Mouse (Mus musculus): ENCODE results near the gene Dynlt1b. TPM values are rescaled to one million over a fixed set of nuclear protein-coding genes. Genes with fewer than 3 reads are reported as not detected.
"Not testable (repeated sequence)": the region's sequence is repeated elsewhere in the genome, so short reads cannot be mapped to it uniquely, and the experiment has no call there.

Gene Dynlt1b
- total and polyA plus RNA-seq, 3 experiments: 162 to 263 TPM; not detected in 1

DNA sequence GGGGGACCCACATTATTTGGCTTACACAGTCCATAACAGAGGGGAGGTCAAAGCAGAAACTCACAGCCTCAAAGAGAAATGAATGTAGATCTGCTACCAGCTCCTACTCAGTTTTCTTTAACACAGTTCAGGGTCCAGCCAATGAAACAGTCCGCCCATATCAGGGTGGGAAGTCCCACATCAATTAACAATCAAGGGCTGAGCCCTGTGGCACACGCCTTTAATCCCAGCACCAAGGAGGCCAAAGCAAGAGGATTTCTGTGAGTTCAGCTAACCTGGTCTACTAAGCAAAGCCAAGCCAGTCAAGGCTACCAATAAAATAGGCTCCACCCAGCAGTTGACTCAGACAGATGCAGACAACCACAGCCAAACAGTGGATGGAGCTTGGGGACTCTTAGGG is 7.5 kb upstream of the Dynlt1b start:
- H3K27ac ChIP-seq (ENCODE audit: control insufficient read depth, low read depth, low read length); H3K4me3 ChIP-seq (ENCODE audit: control insufficient read depth in 1 of 2, insufficient read depth in 1 of 2, low read depth in 2 of 2, low read length in 2 of 2): not testable (repeated sequence)

DNA sequence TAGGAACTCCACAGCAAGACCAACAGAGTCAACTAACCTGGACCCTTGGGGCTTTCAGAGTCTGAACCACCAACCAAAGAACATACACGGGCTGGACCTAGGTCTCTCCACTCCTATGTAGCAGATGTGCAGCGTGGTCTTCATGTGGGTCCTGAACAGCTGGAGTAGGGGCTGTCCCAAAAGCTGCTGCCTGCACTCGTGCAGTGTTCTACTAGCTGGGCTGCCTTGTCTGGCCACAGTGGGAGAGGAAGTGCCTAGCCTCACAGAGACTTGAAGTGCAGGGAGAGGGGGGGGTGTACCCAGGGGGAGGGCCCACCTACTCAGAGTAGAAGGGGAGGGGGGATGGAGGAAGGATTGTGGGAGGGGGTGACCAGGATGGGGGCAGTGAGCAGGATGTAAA is 7.1 kb upstream of the Dynlt1b start:
- not testable (repeated sequence) for H3K9me3 ChIP-seq (replicated peaks; ENCODE audit: insufficient read depth, low read length); H3K4me1 ChIP-seq (ENCODE audit: control insufficient read depth in 1 of 2, insufficient read depth in 2 of 2, low read length in 2 of 2); H3K36me3 ChIP-seq (ENCODE audit: control insufficient read depth in 1 of 2, insufficient read depth in 2 of 2, low read length in 2 of 2); DNase-seq (ENCODE audit: low read depth, low spot score); H3K27ac ChIP-seq (ENCODE audit: control insufficient read depth, low read depth, low read length); H3K79me2 ChIP-seq (ENCODE audit: control insufficient read depth, insufficient read depth, low read length, poor library complexity); H3K27me3 ChIP-seq (ENCODE audit: control insufficient read depth in 1 of 2, insufficient read depth in 2 of 2, low read length in 2 of 2); H3K4me3 ChIP-seq (ENCODE audit: control insufficient read depth in 1 of 2, insufficient read depth in 1 of 2, low read depth in 2 of 2, low read length in 2 of 2); H3K9ac ChIP-seq (ENCODE audit: control insufficient read depth, low read depth, low read length, poor library complexity, severe bottlenecking)

More for the DNA sequence above, 7.5 kb upstream of the Dynlt1b start:
- not testable (repeated sequence) for H3K36me3 ChIP-seq (ENCODE audit: control insufficient read depth in 1 of 2, insufficient read depth in 2 of 2, low read length in 2 of 2); H3K4me1 ChIP-seq (ENCODE audit: control insufficient read depth in 1 of 2, insufficient read depth in 2 of 2, low read length in 2 of 2); H3K9me3 ChIP-seq (replicated peaks; ENCODE audit: insufficient read depth, low read length); H3K9ac ChIP-seq (ENCODE audit: control insufficient read depth, low read depth, low read length, poor library complexity, severe bottlenecking); DNase-seq (ENCODE audit: low read depth, low spot score); H3K27me3 ChIP-seq (ENCODE audit: control insufficient read depth in 1 of 2, insufficient read depth in 2 of 2, low read length in 2 of 2); H3K79me2 ChIP-seq (ENCODE audit: control insufficient read depth, insufficient read depth, low read length, poor library complexity)

DNA sequence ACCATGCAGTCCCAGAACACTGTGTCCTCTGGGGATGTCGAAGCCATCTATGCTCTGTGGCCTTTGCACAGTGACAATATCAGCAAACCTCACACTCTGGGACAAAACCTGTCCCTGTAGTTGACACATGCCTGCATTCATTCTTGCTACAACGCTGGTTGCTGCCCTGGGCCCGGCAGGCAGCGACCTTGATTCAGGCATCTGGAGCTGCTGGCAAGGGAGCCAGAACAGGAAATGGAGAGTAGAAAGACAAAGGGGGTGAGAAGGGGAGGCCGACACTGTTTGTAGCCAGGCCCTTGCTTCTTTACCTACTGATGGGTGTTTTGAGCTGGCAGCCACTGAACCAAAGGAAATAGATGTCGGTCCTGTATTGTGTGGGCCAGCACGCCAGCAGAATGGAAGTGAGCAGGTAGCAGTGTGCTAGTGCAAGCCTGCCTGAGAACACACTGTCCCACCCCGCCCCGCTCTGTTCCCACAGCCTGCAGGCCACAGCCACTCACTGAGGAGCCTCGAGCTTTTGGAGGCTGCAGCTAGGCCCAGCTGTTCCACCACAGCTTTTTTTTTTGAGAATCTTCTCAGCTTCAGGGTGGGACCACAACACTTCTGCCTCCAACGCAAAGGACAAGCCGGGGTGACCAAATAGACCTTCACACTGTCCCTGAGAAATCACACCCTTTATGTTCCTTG is 5.5 kb upstream of the Dynlt1b start:
- H3K9me3 ChIP-seq (replicated peaks; ENCODE audit: insufficient read depth, low read length); H3K9ac ChIP-seq (ENCODE audit: control insufficient read depth, low read depth, low read length, poor library complexity, severe bottlenecking); H3K27ac ChIP-seq (ENCODE audit: control insufficient read depth, low read depth, low read length); H3K4me1 ChIP-seq (ENCODE audit: control insufficient read depth in 1 of 2, insufficient read depth in 2 of 2, low read length in 2 of 2); H3K79me2 ChIP-seq (ENCODE audit: control insufficient read depth, insufficient read depth, low read length, poor library complexity); H3K4me3 ChIP-seq (ENCODE audit: control insufficient read depth in 1 of 2, insufficient read depth in 1 of 2, low read depth in 2 of 2, low read length in 2 of 2); H3K27me3 ChIP-seq (ENCODE audit: control insufficient read depth in 1 of 2, insufficient read depth in 2 of 2, low read length in 2 of 2); DNase-seq (ENCODE audit: low read depth, low spot score); H3K36me3 ChIP-seq (ENCODE audit: control insufficient read depth in 1 of 2, insufficient read depth in 2 of 2, low read length in 2 of 2): not testable (repeated sequence)

DNA sequence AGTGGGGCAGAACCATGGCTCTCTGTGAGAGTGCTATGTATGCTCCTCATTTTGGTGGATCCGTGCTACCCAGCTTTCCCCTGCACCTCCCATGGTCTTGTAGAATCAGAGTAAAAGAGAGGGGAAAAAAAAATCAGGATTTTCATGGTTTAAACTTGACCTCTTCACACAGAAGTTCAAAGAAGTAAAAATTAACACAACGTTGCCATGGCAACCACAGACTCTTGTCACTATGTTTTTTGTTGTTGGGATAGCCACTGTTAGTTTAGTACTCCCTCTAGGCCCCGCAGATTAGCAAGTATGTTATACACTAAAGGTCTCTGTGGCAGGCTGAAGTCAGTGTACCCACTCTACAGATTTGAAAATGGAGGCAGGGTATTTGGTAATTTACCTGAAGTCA is 4.6 kb upstream of the Dynlt1b start:
- H3K4me3 ChIP-seq (ENCODE audit: control insufficient read depth in 1 of 2, insufficient read depth in 1 of 2, low read depth in 2 of 2, low read length in 2 of 2); DNase-seq (ENCODE audit: low read depth, low spot score); H3K9ac ChIP-seq (ENCODE audit: control insufficient read depth, low read depth, low read length, poor library complexity, severe bottlenecking); H3K27me3 ChIP-seq (ENCODE audit: control insufficient read depth in 1 of 2, insufficient read depth in 2 of 2, low read length in 2 of 2); H3K4me1 ChIP-seq (ENCODE audit: control insufficient read depth in 1 of 2, insufficient read depth in 2 of 2, low read length in 2 of 2); H3K27ac ChIP-seq (ENCODE audit: control insufficient read depth, low read depth, low read length); H3K36me3 ChIP-seq (ENCODE audit: control insufficient read depth in 1 of 2, insufficient read depth in 2 of 2, low read length in 2 of 2); H3K79me2 ChIP-seq (ENCODE audit: control insufficient read depth, insufficient read depth, low read length, poor library complexity); H3K9me3 ChIP-seq (replicated peaks; ENCODE audit: insufficient read depth, low read length): not testable (repeated sequence)

DNA sequence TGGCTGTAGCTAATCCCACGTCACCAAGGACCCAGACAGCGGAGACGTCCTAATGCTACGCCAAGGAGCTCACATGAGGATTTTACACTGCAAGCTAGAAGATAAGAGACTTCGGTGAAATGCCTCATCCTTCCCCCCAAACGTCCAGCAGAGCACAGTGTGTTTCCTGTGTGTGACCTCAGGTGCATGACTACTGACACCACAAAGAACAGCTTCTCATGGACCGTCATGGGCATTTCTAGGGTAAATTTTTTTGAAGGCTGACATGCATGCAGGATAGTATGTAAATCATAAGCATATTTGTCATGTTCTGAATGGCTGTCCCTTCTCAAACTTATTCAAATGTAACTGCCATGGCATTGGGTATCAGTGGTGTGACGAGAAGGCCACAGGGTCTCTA is 3.0 kb upstream of the Dynlt1b start:
- not testable (repeated sequence) for H3K4me1 ChIP-seq (ENCODE audit: control insufficient read depth in 1 of 2, insufficient read depth in 2 of 2, low read length in 2 of 2); H3K27ac ChIP-seq (ENCODE audit: control insufficient read depth, low read depth, low read length); DNase-seq (ENCODE audit: low read depth, low spot score); H3K79me2 ChIP-seq (ENCODE audit: control insufficient read depth, insufficient read depth, low read length, poor library complexity); H3K4me3 ChIP-seq (ENCODE audit: control insufficient read depth in 1 of 2, insufficient read depth in 1 of 2, low read depth in 2 of 2, low read length in 2 of 2); H3K27me3 ChIP-seq (ENCODE audit: control insufficient read depth in 1 of 2, insufficient read depth in 2 of 2, low read length in 2 of 2); H3K36me3 ChIP-seq (ENCODE audit: control insufficient read depth in 1 of 2, insufficient read depth in 2 of 2, low read length in 2 of 2); H3K9me3 ChIP-seq (replicated peaks; ENCODE audit: insufficient read depth, low read length); H3K9ac ChIP-seq (ENCODE audit: control insufficient read depth, low read depth, low read length, poor library complexity, severe bottlenecking)

DNA sequence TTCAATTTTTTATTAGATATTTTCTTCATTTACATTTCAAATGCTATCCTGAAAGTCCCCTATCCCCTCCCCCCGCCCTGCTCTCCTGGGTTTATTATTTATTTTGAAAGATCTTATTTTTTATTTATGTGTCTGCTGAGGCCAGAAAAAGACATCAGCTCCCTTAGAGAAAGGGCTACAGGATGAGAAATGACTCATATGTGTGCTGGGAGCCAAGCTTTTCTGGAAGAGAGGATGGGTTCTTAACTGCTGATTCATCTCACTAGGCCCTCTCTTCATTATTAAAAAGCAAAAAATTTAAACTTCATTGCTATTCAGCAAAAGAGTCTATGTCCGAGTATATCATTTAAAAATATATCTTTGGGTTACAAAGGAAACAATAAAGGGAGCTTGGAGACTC is 986 bp upstream of the Dynlt1b start:
- not testable (repeated sequence) for H3K9ac ChIP-seq (ENCODE audit: control insufficient read depth, low read depth, low read length, poor library complexity, severe bottlenecking); H3K4me1 ChIP-seq (ENCODE audit: control insufficient read depth in 1 of 2, insufficient read depth in 2 of 2, low read length in 2 of 2); H3K4me3 ChIP-seq (ENCODE audit: control insufficient read depth in 1 of 2, insufficient read depth in 1 of 2, low read depth in 2 of 2, low read length in 2 of 2); H3K9me3 ChIP-seq (replicated peaks; ENCODE audit: insufficient read depth, low read length); DNase-seq (ENCODE audit: low read depth, low spot score); H3K27me3 ChIP-seq (ENCODE audit: control insufficient read depth in 1 of 2, insufficient read depth in 2 of 2, low read length in 2 of 2); H3K79me2 ChIP-seq (ENCODE audit: control insufficient read depth, insufficient read depth, low read length, poor library complexity); H3K27ac ChIP-seq (ENCODE audit: control insufficient read depth, low read depth, low read length); H3K36me3 ChIP-seq (ENCODE audit: control insufficient read depth in 1 of 2, insufficient read depth in 2 of 2, low read length in 2 of 2)

Measured in MEL (cell line).